ENCODE assay signal across 8 mouse cellular contexts in the genomic region with DNA sequence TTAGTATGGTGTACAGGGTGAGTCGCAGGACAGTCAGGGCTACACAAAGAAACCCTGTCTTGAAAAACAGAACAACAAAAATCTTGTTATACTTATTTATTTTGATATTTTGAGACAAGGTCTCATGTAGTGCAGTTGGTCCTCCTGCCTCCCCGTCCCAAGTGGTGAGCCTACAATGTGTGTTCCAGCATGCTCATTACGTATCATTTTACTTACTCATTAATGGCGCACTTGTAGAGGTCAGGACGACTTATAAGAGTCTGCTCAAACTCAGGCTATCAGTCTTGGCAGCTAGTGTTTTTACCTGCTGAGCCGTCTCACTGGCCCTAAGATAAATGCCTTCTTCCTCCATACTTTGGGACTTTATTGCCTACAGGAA. TPM values are rescaled to one million over a fixed set of nuclear protein-coding genes. Genes with fewer than 3 reads are reported as not detected.
DNase-seq lines count a peak whose midpoint lies in the region; ATAC-seq and TF ChIP-seq lines count a peak whose summit lies in the region.

No protein-coding gene starts in this region.

- TF ChIP-seq EP300 in heart, postnatal 0 days (IDR thresholded peaks at IDR 0.05; ENCODE audit: low read depth), result no peak

- H3K36me3 ChIP-seq in heart, postnatal 0 days (replicated peaks; ENCODE audit: control insufficient read depth, insufficient read depth, low read length), result no peaks in the 10 kb centered on the region; the same call in 1 of the 2 replicates
- 0 out of 2 replicates have a peak, but pooled peaks cover 6% of the 10 kb centered on the region for H3K36me3 ChIP-seq in hindbrain, embryonic 10.5 days
- 0 out of 2 replicates have a peak, but pooled peaks cover 3% of the 10 kb centered on the region for H3K36me3 ChIP-seq in midbrain, embryonic 10.5 days

- intact Hi-C loops in heart, postnatal 36 days (cut with DNase I), result loop anchor here (2.0 kb wide), 1 partner anchor 66 kb away; no protein-coding TSS in a partner anchor
- intact Hi-C loops in left cerebral cortex, postnatal 14 days (cut with DNase I), result loop anchor here (5.0 kb wide), 1 partner anchor 65 kb away; no protein-coding TSS in a partner anchor

- peak overlapping the region; percentile 100 for H3K27ac ChIP-seq in heart, postnatal 0 days (ENCODE audit: low read depth)
- H3K27ac ChIP-seq in bone marrow, adult 2 months (ENCODE audit: control insufficient read depth, insufficient read depth, low read depth, low read length, poor library complexity), result peak overlapping the region; percentile 95; the same call in 1 of the 2 replicates
- peak overlapping the region; percentile 90 for H3K27ac ChIP-seq in hindbrain, embryonic 10.5 days
- H3K27ac ChIP-seq in midbrain, embryonic 10.5 days (replicated peaks), result peak overlapping the region; percentile 89

- H3K9ac ChIP-seq in heart, postnatal 0 days (replicated peaks; ENCODE audit: low read depth, low read length), result peak overlapping the region; percentile 77

- H3K27me3 ChIP-seq in heart, postnatal 0 days (ENCODE audit: control insufficient read depth, insufficient read depth, low read length), result no peaks in the 10 kb centered on the region
- no peaks in the 10 kb centered on the region for H3K27me3 ChIP-seq in hindbrain, embryonic 10.5 days (ENCODE audit: insufficient read depth, poor library complexity, severe bottlenecking)
- H3K27me3 ChIP-seq in midbrain, embryonic 10.5 days (ENCODE audit: low read depth, poor library complexity, severe bottlenecking), result no peaks in the 10 kb centered on the region

- no peak for DNase-seq in heart, postnatal 0 days (ENCODE audit: low spot score)
- DNase-seq in heart, postnatal 36 days, result no peak
- DNase-seq in hindbrain, embryonic 10.5 days (ENCODE audit: low spot score), result no peak
- DNase-seq in midbrain, embryonic 10.5 days (ENCODE audit: low spot score), result no peak
- no peak for DNase-seq in cerebellum, adult 9-10 months
- no peak for DNase-seq in left cerebral cortex, postnatal 14 days (ENCODE audit: low spot score in 2 of 2)
- DNase-seq in kidney, postnatal 4 days, result no peak

- H3K4me3 ChIP-seq in heart, postnatal 0 days (ENCODE audit: low read depth, low read length), result peak overlapping the region; percentile 76
- H3K4me3 ChIP-seq in bone marrow, adult 2 months (replicated peaks; ENCODE audit: control insufficient read depth, low read depth, low read length), result peak overlapping the region; percentile 43
- peak overlapping the region; percentile 72 for H3K4me3 ChIP-seq in hindbrain, embryonic 10.5 days
- peak overlapping the region; percentile 78 for H3K4me3 ChIP-seq in midbrain, embryonic 10.5 days

- 17% methylated on average over 6 of the region's 6 CpGs for WGBS in heart, postnatal 0 days
- WGBS in bone marrow, adult 2 months, result 16% methylated on average over 6 of the region's 6 CpGs
- 35% methylated on average over 6 of the region's 6 CpGs for WGBS in hindbrain, embryonic 10.5 days
- WGBS in midbrain, embryonic 10.5 days, result 36% methylated on average over 6 of the region's 6 CpGs

- peak overlapping the region; percentile 86 for H3K4me2 ChIP-seq in heart, postnatal 0 days (ENCODE audit: low read depth, low read length)

- no peaks in the 10 kb centered on the region for H3K9me3 ChIP-seq in heart, postnatal 0 days (replicated peaks; ENCODE audit: control insufficient read depth, low read length)
- no peaks in the 10 kb centered on the region for H3K9me3 ChIP-seq in hindbrain, embryonic 10.5 days
- H3K9me3 ChIP-seq in midbrain, embryonic 10.5 days (replicated peaks), result no peaks in the 10 kb centered on the region

- H3K4me1 ChIP-seq in heart, postnatal 0 days (ENCODE audit: control insufficient read depth, insufficient read depth), result peaks cover 12% of the 10 kb centered on the region; the same call in 1 of the 2 replicates
- peaks cover 6% of the 10 kb centered on the region for H3K4me1 ChIP-seq in bone marrow, adult 2 months (ENCODE audit: control insufficient read depth, insufficient read depth, low read length)
- H3K4me1 ChIP-seq in hindbrain, embryonic 10.5 days (replicated peaks), result peaks cover 30% of the 10 kb centered on the region
- peaks cover 20% of the 10 kb centered on the region for H3K4me1 ChIP-seq in midbrain, embryonic 10.5 days

- TF ChIP-seq CTCF in heart, postnatal 0 days (IDR thresholded peaks at IDR 0.05; ENCODE audit: low read depth), result no peak
- TF ChIP-seq CTCF in bone marrow, adult 2 months (IDR thresholded peaks at IDR 0.05; ENCODE audit: control insufficient read depth, insufficient read depth, low read length), result no peak

- no peak for TF ChIP-seq POLR2A in bone marrow, adult 2 months (IDR thresholded peaks at IDR 0.05; ENCODE audit: borderline replicate concordance, control insufficient read depth, low read depth, low read length)

- no peak for ATAC-seq in heart, postnatal 0 days (ENCODE audit: insufficient read depth, low read depth)

RNA-seq across cellular contexts. Expression of gene Dguok, which starts 0.4 kb away (rescaled TPM):
- total RNA-seq in heart, postnatal 0 days (2014; rRNA removed; ENCODE audit: low replicate concordance), result 21.4 and 25.2 TPM in 2 replicates
- polyA plus RNA-seq in heart, postnatal 0 days (2015; fragmentation: Nextera tagmentation; extraction: Ambion mirVana), result 51.7 and 58.4 TPM in 2 replicates
- 10 to 100 TPM; 31.6 to 32.7 TPM for total RNA-seq in heart, postnatal 36 days (2021)
- 24.0 and 38.4 TPM in 2 replicates for polyA plus RNA-seq in bone marrow, adult 2 months (2011; ENCODE audit: insufficient read depth, insufficient read length, low replicate concordance, missing spikeins)
- 61.3 and 68.8 TPM in 2 replicates for polyA plus RNA-seq in hindbrain, embryonic 10.5 days (2016; fragmentation: Nextera tagmentation; extraction: Ambion mirVana)
- 60.3 and 61.7 TPM in 2 replicates for polyA plus RNA-seq in midbrain, embryonic 10.5 days (2016; fragmentation: Nextera tagmentation; extraction: Ambion mirVana)
- 10 to 100 TPM; 21.8 to 22.9 TPM for total RNA-seq in left cerebral cortex, postnatal 14 days (2021)

RNA-seq across cellular contexts. Expression of gene Actg2, which starts 28.9 kb away (rescaled TPM):
- 15.0 and 831 TPM in 2 replicates for total RNA-seq in heart, postnatal 0 days (2014; rRNA removed; ENCODE audit: low replicate concordance)
- polyA plus RNA-seq in heart, postnatal 0 days (2015; fragmentation: Nextera tagmentation; extraction: Ambion mirVana), result 7.0 and 9.9 TPM in 2 replicates
- total RNA-seq in heart, postnatal 36 days (2021), result 1 to 10 TPM; 1.5 to 2.4 TPM
- polyA plus RNA-seq in bone marrow, adult 2 months (2011; ENCODE audit: insufficient read depth, insufficient read length, low replicate concordance, missing spikeins), result 3.2 TPM in 1 of 2 replicates, not detected in the other
- 0.92 and 2.1 TPM in 2 replicates for polyA plus RNA-seq in hindbrain, embryonic 10.5 days (2016; fragmentation: Nextera tagmentation; extraction: Ambion mirVana)
- 0.49 and 1.9 TPM in 2 replicates for polyA plus RNA-seq in midbrain, embryonic 10.5 days (2016; fragmentation: Nextera tagmentation; extraction: Ambion mirVana)
- total RNA-seq in left cerebral cortex, postnatal 14 days (2021), result under 1 TPM; 0.66 to 0.88 TPM

RNA-seq across cellular contexts. Expression of gene Tet3, which starts 48.3 kb away (rescaled TPM):
- 14.1 and 17.3 TPM in 2 replicates for total RNA-seq in heart, postnatal 0 days (2014; rRNA removed; ENCODE audit: low replicate concordance)
- polyA plus RNA-seq in heart, postnatal 0 days (2015; fragmentation: Nextera tagmentation; extraction: Ambion mirVana), result 16.4 and 17.2 TPM in 2 replicates
- 10 to 100 TPM; 27.2 to 27.6 TPM for total RNA-seq in heart, postnatal 36 days (2021)
- polyA plus RNA-seq in bone marrow, adult 2 months (2011; ENCODE audit: insufficient read depth, insufficient read length, low replicate concordance, missing spikeins), result 23.1 and 35.7 TPM in 2 replicates
- 51.1 and 56.5 TPM in 2 replicates for polyA plus RNA-seq in hindbrain, embryonic 10.5 days (2016; fragmentation: Nextera tagmentation; extraction: Ambion mirVana)
- polyA plus RNA-seq in midbrain, embryonic 10.5 days (2016; fragmentation: Nextera tagmentation; extraction: Ambion mirVana), result 45.1 and 51.0 TPM in 2 replicates
- total RNA-seq in left cerebral cortex, postnatal 14 days (2021), result 100 to 1,000 TPM; 106 to 114 TPM
